Mouse (Mus musculus) retina, postnatal 7 days (tissue): ENCODE data around the gene Cabin1.

ENCODE experiments used
- DNase-seq: peaks from one replicate; pipeline ENCODE4 v3.0.0-alpha.2; 2012; ENCODE audit warnings: low read depth, low spot score

Gene Cabin1

DNA sequence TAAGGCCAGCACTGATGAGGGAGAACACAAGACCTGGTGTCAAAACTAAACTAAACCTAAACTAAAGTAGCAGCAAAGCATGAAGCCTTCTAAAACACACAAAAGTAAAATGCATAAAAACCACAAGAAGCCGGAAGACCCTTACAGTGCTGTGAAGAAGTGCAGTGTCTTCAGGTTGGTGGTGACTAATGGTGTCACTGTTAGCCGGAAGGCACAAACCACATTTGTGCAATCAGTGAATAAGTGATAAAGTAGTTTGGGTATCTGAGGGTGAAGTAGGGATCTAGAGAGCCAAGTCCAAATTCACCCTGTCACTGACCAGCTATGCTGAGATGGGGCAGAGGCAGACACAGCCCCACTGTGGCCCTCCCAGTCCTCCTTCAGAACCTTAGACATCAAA is 61.6 kb downstream of the Cabin1 start:
- no peak for DNase-seq

DNA sequence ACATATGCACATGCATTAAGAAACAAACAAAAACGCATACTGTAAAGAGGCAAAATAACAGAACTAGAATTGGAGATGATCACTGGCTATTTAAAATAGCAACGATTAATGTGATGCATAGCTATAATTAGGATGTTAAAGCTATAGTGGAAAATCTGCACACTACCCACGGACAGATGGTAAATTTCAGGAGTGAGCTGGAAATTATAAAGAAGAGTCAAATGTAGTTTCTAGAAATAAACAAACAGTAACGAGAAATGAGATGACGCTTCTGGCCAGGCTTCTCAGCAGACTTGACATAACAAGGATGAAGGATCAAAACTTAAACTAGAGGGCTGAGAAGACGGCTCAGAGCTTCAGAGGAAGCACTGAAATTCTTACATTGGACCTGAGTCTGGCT is 62.9 kb downstream of the Cabin1 start:
- DNase-seq: no peak

DNA sequence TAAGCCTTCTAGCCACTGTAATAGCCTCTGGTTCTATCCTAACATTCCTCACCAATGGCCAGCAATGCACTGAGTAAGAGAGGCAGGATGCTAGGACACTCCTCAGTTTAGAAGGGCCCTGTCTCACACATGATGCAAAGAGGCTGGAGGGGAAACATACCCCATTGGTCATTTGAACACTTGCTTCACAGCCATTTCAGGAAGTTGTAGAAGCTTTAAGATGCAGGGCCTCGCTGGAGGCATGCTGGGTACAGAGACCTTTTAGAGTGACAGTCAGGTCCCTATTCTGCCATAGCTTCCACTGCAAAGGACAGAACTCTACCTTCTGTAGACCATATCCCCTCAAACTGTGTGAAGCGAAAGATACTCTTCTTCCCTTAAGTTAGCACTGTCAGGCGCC is 66.4 kb downstream of the Cabin1 start:
- no peak for DNase-seq

DNA sequence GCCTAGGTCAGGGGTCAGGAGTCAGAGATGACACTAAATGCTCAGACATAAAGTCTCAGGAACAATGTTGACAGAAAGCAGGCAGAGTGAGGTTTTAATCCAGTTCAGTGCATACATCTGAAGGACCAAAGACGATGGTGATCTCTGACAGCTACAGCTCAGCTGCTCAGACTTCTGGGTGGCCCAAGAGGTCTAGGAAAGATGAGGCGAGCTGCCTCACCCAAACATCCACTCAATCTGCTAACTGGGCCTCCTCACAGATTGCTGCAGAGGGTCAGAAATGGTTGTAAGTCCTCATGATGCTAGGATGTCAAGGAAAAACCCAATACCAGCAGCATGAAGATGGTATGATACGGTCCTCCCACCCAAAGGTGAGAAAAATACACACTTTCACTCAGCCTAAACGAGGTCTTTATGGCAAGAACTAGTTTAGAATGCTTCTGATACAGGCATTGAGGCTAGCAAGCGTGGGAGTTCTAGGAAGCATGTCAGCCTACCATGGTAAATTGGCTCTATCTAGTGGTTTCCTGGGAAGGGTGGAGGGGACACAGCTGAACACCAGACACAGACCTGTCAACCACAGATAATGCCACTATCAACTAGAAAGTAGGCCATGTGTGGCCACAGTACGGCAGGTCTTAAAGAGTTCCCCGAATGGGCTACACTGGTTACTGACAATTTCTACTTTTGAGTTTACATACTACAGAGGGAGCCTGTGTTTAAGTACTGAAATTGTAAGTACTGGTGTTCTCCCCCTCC is 67.4 kb downstream of the Cabin1 start:
- no peak for DNase-seq

DNA sequence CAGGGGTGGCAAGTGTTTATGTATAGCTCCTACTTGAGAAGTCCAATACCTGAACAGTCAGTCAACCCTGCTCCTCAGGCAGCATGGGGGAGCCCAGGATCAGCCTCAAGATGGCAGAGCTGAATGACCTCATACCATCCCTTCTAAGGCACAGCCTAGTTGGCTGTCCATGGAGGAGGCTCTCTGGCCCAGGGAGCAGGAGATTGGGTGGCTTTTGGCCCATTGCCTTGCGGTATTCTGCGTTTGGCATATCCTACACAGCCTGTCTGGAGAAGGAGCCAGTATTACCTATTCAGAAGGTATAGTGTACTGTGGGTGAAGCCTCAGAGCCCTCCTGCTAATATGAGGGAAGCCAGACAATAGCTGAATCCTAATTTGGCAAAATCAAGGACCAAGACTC is 68.6 kb downstream of the Cabin1 start:
- DNase-seq: no peak

DNA sequence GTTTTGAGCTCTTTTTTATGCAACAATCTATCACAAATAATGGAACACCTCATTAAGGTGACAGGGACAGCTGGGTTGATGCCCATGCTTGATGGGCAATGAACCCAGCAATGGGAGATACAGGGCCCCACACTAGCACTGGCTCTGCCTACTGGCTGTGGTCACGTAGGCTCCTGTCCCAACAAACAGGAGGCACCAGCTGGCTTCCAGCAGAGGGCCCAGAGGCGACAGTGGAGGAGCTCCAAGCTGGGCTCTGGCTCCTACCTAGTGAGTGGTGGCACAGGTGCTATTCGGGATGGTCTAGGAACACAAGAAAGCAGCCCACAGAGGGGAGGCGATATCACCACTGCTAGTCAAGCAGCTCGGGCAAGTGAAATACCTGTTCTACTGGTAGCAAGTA is 69.1 kb downstream of the Cabin1 start:
- DNase-seq: no peak

DNA sequence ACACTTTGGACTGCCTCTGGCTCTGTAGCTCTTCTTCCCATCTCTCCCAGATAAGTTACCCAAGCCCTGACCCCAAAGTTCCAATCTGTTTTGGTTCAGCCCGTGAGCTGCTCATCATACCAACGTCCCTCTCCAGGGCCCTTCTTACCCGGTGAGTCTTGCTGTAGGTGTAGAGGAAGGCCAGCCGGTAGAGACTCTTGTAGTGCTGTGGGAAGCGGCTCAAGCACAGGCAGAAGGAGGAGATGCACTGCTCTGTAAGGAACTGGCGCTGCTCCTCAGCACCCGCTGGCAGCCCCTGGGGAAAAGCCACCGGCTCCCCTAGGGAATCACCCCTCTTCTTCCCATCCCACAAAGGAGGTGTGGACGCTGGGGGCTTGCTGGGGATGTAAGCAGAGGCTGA is 69.6 kb downstream of the Cabin1 start:
- DNase-seq: no peak

DNA sequence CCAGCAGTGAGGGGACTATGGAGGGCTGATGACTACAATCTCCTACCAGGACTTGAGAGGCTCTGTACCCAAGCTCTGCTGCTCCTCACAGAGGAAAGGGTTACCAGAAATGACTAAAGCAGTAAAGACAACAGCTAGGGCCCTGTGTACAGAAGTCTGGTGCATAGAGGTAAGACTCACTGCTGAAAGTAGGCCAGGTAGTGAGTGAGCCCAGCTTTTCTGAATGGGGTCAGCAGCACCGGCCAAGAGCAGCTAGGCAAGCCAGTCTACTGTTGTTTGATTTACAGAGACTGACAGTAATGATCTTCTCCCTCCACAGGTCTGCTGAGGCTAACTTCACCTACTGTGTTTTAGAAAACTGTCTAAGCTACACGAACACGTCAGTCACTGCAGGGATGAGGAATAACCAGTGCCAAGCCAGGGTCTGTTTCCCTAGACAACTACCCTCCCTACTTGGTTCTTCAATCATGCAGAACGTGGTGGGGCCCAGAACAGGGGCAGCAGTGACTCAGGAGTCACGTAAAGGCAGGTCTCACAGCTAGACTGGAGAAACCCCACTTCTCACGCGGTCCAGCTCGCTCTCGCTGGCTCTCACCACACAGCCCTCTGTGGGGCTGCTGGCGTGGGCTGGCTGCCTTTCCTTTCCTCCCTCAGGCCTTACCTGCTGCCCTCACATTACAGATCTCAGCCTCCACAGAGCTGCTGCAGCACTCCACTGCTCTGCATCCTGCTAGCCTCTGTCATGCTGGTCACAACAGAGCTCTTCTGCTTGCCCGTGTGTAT is 70.5 kb downstream of the Cabin1 start:
- DNase-seq: no peak

DNA sequence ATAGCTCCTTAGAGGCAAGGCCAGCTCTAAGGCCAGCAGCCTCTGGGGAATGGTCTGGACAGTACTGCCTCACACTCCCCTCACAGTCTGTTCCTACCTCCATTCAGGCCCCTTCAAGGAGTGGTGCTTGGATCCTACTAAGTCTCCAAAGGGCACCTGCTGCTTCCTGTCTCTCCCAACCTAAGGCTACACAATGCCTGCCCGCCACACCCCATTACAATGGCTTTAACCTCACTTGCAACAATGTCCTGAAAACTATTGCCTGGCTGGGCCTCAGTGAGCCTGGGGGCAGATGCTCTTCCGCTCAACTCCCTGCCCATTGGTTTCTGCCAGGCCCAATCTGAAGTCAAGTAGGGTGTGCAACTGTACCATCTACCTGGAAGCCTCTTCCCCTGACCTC is 75.5 kb downstream of the Cabin1 start:
- no peak for DNase-seq

DNA sequence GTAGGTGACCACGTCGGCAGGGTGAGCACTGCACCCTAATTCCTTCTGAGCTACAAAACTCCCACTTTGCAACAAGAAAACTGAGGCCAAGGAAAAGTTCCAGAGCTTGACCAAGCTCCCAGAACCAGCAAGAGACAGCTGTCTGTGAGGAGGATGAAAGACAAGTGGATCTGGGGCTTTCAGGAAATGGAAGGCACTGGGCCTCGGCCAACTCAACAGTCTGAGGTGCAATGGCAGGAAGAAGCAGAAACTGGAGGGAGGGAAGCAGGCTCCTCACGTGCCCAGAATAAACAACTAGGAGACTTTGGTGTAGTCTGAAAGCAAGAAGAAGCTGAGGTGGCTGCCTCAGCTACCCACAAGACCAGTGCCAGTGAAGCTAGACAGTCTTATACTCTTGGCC is 77.4 kb downstream of the Cabin1 start:
- DNase-seq: no peak

DNA sequence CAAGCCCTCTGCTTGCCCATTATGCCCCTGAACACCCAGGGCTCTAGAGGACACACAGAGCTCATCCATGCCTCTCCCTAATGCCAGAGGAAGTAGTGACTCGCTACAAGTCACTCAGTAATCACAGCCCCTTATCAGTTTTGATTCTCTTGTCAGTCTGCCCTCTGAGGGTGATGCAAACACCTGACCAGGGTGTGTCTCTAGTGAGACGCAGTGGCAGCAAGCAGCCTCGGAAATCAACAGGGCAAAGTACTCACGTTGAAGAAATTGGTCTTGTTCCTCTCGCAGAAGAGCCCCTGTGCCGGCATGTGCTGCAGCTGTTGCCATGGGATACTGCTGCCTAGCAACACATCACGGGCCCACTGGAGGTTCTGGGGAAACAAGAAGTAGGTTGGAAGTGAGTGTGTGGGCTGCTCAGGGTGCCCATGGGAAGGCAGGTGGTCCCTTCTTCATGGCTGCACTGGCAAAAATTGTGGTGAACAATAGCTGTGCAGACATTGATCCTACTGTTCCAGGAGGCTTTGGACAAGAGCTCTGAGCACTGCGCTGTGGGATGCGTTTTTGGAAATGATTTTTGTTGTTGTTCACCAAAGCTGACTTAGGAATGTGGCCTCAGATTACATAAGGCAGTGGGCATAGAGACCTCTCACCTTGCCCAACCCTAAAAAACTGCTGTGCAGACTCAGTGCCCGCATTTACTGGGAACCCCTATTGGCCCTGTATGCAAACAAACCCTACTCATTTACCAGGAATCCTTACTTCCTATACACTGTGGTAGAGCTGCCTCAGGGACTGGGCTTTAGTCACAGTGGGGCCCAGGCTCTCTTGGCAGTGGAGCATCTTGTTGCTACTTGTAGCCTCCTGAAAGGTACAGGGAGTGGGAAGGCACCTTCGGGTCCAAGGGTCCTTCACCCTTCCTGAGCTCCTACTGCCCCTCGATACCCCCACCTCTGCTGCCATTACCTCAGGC is 79.8 kb downstream of the Cabin1 start:
- DNase-seq: no peak

DNA sequence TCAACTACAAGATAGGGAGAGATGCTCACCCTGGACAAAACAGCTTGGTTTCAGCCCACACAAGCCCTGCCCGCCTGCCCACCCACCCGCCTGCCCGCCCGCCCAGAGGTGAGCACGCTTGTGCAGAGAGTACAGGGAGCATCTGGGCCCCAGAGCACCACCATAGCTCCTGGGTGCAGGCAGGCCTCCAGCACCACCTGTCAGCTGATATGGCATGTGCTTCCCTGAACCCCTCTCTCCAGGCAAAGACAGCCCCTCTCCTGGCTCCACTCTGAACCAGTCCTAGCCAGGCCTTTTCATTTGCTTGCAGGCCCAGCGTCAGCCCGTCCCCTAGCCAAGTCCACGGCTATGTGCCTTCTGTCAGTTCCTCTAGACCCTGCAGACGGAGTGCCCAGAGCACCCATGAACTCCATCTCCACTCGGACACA is 83.6 kb downstream of the Cabin1 start:
- DNase-seq: no peak

DNA sequence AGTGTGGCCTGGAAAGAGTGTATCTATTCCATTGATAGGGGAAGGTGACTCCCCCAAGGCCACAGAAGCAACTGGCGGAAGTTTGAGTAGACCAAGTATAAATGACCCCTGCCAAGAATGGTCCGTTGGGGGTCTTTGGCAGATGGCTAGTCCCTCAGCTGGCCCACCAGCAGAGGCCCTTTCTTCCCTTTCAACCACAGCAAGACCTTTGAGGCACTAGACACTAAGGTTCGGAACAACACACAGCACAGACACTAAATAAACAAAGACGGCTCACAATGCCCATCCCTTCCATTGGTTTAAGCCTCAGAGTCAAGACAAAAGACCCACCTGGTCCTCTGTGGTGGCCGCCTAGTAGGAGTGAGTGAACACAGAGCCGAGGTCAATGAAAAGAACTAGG is 84.9 kb downstream of the Cabin1 start:
- DNase-seq: no peak

DNA sequence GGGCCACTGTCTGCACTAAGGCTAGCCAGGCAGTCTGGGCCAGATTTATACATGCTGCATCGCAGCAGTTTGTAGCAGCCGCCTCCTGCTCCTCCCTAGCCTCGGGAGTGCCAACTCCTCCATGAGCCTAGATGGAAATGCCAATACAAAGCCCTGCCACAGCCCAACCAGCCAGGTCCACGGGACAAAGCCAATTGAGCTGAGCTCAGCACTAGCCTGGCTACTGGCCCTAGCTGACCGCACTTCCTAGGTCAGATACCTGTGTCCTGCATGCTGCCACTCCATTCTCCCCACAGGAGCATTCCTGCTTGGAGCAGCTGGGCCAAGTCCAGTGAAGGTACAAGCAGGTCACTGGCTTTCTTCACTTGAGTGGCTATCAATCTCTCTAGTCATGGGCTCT is 86.2 kb downstream of the Cabin1 start:
- DNase-seq: no peak

DNA sequence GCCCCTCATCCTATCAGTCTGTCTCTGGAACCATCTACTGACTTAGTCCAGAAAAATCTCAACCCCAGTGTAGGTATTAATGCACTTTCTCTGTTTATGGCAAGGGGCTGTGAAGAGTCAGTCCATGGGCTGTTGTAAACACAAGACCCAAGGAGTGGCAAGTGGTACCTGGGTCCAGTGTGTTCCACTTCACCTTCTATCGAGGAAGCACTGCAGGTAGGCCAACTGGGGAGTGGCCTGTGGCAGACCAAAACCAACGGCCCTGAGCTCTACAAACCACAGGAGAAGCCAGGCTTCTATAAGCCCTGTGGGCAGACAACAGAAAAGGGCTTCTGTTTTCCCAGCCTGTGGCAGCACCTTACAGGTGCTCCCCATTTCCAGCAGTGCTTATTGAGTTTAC is 86.6 kb downstream of the Cabin1 start:
- DNase-seq: no peak

DNA sequence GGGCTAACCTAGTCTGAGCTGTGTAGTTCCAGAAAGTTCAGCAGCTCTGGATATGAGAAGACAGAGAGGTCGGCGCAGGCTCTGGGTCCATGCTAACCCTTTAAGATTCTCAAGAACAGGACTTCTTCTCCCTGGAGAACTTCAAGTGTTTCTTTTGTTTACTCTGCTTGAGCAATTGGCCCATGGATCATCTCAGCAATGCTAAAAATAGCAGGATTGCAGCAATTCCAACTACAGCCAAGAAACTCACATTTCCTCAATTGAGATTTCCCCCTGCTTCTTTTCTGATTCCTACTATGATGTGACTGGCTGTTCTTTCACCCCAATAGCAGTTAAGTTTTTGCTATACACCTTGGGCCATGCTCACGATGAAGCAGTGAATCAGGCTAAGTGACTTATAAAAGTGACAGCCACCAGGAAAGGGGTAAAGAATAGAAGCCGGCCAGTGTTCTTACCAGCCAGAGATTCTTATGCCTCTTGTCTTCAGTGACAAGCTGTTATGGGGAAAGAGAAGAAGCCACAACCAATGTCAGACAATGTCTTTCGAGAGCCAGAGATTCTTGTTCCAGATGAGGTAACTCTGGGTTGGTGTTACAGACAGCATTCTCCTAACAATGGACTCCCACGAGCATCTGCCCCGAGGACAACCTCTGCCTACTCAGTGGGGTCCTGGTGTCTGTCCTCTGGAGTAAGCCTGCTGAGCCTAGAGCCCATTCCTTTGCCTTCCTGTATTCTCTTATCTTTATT is 87.1 kb downstream of the Cabin1 start:
- DNase-seq: no peak

DNA sequence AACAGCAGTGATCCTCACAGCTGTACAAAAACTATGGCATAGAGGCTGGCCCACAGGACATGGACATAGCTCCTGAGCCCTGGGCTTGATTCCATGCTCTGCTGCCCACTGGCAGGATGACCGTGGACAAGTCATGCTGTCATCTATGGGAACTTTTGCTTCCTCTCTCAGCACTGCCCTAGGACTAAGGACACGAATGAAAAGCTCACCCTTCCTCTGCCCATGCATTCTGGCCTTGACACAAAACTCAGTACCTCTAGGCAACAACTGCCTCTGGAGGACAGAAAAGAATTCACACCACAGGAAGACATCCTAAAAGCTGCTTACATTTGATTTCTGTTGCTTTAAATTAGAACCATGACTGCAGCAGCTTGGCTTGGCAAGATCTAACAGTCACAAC is 87.9 kb downstream of the Cabin1 start:
- DNase-seq: no peak

DNA sequence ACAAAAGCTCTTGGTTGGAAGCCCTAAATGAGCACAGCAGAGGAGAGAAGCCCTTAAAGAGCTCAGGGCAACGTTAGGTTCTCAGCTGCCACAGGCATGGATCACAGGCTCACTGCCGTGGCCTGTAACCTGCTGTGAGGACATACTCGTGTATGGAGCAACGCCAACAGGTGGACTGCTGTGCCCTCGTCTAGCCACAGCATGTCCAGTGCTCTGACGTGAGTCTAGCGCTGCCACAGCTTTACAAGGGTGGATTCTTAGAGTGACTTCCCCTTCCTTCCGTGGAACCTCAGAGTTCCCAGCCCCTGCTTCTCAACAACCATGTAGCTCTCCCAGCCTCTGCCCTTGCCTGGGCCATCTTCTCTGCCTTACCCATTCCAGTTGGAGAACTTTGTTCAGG is 88.5 kb downstream of the Cabin1 start:
- DNase-seq: no peak

DNA sequence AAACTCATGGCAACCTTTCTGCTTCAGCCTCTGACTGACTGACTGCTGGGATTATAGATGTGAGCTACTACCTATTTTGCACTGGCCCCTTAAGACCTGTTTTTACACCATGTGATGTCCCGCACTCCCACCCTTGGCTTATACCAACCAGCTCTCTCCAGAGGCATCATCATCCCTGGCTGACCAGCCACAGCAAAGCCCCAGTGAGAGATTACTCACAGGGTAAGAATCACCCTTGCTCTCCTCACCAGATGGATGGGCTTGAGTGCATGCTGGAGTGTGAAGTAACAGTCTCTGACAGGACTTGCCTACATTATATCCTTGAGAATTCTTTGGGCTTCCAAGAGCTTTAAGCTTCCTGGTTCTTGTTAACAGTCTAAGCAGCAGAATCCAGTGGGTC is 94.2 kb downstream of the Cabin1 start:
- no peak for DNase-seq

DNA sequence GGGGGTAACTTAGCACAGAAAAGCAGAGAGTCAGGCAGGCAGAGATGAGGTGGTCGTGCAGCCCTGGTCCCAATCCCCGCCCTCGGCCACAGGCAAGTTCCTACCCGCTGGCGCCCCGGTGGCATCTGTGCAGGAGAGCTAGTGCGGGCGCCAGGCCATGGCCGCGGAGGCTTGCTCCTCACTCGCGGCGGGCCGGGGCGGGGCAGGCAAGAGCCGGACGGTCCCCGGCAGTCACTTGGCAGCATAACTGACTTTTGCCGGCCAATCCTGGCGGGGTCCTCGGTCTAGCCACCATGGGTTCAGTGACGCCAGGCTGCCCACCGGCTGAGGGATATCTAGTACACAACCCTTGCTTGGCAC is 96.2 kb downstream of the Cabin1 start:
- no peak for DNase-seq

DNA sequence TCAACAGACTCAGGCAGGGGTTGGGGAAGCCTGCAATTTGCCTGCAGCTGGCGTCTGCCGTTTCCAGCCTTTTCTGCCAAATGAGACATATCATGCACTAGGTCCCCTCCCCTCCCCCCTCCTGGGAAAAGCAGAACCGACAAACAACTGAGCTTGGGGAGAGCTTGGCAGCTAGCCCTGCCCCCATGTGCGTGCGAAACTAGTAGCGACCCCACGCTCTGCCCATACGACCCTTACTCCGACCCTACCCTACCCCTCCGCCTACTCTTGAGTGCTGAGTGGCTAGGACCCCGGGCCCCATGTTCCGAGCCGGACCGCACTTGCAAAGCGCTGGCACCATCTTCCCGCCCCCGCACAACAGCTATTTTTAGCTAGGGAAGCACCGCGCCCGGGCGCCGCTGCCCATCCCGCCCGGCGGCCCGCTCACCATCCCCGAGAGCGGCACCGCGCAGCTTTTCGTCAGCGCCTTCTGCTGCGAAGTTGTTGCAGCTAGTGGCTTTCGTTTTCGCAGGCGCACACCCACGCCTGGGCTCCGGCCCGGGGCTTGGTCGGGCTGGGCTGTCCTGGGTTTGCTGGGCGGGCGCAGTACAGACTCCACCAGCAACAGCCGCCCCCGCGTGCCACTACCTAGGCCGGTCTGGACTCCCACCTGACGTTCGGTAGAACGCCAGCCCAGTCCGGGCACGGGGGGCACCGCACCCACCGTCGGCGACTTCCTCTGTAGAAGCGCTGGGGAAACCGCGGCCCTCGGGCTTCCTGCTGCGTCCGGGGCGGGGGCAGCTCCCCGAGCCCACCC is 96.8 kb downstream of the Cabin1 start:
- DNase-seq: no peak
